Mouse (Mus musculus) embryo, embryonic 10 days (tissue): Measurements from ENCODE around the gene Abcb1b.
"Not testable (repeated sequence)": the region's sequence is repeated elsewhere in the genome, so short reads cannot be mapped to it uniquely, and the experiment has no call there.

Experiments
- DNase-seq: peaks from one replicate; pipeline ENCODE4 v3.0.0-alpha.2; 2015; ENCODE audit warnings: low spot score

Abcb1b gene

DNA sequence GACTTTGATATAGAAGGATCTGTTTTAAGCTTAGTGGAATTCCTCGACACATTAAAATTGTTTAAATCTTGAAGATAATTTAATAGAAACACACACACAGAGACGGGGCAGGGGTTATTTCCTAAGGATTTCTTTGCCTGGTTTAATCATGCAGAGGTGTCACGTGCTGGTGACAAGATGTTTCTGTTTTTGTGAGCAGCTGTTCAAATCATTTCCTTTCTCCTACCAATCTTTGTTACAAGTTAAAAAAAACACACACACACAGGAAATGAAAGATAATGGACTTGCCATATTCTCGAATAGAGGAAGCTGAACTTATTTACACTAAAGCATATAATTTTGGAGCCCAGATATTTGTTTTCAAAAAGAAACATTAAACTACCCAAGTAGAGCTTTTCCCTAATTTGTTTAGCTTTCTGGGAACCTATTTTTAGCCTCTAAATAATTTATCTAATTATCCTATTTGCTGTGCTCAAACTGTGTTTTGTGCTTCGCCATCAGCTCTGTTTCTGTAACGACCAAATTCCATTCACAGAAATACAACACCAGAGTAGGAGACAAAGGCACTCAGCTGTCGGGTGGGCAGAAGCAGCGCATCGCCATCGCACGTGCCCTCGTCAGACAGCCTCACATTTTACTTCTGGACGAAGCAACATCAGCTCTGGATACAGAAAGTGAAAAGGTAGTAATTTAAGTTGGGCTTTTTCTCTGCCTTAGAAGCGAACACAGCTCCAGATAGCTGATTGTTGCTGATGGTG lies 65.8 kb downstream of the Abcb1b start:
- DNase-seq, result no peak

DNA sequence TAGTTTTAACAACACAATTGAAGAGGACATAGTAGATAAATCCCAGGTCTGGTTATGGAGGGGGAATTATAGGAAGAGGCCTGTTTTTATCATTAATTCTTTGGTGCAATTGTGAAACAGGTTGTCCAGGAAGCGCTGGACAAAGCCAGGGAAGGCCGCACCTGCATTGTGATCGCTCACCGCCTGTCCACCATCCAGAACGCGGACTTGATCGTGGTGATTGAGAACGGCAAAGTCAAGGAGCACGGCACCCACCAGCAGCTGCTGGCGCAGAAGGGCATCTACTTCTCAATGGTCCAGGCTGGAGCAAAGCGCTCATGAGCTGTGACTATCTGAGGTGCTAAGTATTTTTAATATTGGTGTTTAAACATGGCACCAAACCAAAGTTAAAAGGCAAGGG lies 67.7 kb downstream of the Abcb1b start:
- DNase-seq, result not testable (repeated sequence)

DNA sequence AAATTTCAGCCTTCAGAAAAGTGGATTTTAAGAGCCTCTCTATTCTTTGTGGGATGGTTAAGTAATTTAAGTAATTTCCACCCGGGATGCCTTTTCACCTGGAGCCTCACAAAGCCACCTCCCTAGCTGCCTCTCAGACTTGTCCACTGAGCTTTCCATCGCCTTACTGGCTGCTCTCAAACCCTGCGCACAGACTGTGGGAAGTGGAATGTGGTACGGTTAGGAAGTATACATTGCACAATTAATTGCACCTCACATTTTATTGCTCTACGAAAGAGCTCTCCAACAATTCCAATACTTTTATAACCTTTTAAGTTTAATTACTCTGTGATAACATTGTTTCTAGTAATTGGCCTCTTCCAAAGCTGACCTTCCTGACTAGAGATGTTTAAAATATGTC lies 68.4 kb downstream of the Abcb1b start:
- DNase-seq, result no peak

DNA sequence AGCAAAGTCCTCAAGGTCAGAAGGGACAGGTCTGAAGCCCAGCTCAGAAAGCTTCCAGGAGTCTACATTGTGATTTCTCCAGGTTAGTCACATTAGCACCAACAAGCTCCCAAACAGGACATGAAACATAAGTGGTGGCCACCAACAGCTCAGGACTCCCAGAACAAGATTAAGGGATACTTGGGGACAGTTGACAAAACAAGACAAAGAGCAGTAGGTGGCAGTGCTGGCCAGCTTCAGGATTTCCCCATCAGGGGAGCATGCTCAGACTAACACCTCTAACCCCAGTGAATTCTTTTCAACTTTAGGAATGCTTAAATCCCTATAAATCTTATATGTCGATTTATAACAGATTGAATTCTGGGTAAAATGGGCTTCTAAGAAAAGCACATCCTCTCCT lies 70.1 kb downstream of the Abcb1b start:
- peak; percentile 60 for DNase-seq

DNA sequence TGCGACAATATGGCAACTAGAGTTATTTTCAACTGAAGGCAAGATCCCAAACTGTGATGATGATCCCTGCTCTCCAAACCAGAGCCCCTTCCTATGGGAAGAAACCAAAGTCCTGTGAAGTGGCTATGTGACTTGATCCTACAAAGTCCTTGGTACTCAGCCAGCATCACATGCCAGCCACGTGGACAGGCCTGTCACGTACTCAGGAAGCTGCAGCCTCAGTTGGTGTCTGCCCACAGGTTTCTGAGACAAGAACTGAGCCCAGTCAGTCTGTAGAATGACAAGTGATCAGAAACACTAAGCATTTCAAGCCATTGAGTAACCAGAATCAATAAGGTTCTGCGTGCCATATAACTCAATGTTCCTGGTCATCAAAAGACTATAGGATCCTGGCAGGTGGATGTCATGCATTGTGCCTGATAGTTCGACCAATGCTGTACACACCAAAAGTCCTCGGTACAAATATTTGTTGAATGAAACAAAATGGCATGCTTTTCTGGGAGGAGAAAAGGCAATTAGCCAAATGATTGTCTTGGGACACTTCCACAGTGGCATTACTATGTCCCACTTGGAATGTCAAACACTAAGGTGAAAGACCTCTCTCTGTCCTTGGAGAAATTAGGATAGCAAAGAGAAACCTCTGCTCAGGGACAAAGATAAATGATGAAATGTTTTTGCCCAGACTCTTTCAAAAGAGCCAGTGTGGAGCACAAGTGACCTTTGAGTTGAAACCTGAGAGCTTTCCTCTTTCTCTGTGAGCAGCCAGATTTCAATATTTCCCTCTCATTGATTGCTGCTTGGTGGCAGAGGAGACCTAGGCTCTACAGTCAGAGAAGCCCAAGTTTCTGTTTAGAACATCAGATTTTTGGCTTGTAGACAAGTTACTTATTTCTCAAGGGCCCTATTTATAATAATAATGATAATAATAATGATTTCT lies 75.3 kb downstream of the Abcb1b start:
- no peak for DNase-seq

DNA sequence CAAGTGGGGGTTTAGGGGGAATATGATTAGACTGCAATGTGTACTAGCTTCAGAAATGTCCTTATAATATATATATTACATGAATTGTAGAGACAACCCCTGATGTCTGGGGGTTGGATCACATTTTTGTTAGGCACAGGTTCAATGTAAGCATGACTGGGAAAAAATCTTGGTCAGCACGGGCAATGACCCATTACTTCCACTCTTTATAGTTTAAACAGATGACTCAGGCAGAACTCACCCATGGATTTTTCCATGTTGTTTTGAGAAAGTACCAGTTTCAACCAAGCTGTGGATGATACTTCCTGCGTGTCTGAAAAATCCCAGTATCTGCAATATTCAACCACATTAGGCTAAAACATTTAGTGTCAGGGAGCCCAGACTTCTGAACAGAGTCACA lies 79.1 kb downstream of the Abcb1b start:
- no peak for DNase-seq

DNA sequence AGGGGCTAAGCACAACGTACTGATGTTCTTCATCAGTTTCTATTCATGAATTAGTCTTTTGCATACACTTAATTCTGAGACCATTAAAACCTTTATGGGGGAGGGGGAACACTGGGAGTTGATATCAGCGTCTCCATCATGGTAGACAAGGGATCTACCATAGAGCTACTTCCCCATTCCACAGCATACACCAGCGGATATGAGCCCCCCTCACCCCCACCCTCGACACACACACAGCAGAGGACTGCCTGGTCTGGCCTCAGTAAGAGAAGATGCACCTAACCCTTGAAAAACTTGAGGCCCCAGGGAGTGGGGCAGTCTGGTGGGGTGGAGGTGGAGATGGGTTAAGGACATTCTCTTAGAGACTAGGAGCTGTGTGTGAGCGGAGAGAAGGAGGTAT lies 79.9 kb downstream of the Abcb1b start:
- DNase-seq, result no peak

DNA sequence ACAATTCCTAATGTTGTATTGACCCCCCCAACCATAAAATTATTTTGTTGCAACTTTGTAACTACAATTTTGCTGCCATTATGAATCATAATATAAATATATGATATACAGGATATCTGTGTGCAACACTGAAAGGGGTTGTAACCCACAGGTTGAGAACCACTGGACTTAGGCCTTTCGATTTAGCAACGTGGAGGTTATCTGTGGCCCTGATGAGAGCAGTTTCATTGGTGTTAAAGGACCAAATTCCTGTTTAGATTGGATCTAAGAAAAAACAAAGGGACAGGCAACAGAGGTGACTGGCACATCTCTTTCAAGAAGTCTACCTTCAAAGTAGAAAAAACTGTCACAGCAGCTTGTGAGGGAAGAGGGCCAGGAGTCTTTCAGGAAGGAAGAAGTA lies 87.9 kb downstream of the Abcb1b start:
- no peak for DNase-seq

DNA sequence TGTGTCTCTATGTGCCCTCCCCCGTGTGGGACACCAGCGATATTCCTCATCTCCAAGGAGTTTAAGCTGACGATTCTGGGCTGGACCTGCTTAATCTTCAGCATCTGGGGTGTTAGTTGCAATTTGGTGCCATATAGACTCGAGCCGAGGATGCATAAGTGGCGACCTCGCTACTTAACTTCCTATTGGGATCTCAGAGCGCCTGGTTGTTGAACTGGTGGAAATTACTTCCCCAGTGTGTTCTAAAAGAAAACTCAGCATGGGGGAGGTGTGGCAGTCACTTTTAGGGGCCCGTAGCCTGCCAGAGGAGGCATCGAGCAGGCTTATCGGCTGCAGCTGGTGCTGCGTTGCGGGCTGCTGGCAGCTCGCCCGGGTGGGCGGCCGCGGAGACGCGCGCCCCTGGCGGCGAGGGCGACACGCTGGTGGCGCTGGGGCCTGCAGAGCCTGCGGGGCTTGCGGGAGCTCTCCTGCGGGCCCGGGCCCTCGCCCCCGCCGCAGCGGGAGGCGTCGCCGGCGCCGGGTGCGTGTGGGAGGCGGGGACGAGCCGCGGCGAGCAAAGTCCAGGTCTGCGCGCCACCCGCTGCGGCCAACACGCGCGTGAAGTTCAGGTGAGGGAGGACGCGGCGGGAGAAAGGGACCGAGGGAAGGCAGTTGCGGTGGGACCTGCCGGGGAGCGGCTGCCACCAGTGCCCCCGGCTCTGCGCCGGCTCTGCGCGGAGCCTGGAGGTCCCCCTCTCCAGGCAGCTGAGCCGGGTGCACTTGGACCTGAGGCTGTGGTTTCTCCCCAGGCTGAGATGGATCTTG lies 95.6 kb downstream of the Abcb1b start, which contains the start of gene Abcb4:
TSS of gene Abcb4 (plus strand) at position 418 of the 804 bp plus-strand sequence.
- peak; percentile 54 for DNase-seq

DNA sequence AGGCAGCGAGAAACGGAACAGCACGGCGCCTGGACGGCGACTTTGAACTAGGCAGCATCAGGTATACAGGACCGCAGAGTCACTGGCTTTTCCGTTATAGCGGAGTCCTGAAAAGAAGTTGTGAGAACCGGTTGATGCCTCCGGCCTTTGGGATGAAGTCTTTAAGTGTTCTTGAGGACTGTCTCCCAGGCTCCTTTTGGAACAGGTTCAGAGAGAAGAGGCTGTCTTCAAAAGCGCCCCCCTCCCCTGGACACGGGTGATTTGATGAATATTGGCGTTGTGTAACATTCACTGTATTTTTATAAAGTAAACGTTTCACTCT lies 96.1 kb downstream of the Abcb1b start:
- no peak for DNase-seq

DNA sequence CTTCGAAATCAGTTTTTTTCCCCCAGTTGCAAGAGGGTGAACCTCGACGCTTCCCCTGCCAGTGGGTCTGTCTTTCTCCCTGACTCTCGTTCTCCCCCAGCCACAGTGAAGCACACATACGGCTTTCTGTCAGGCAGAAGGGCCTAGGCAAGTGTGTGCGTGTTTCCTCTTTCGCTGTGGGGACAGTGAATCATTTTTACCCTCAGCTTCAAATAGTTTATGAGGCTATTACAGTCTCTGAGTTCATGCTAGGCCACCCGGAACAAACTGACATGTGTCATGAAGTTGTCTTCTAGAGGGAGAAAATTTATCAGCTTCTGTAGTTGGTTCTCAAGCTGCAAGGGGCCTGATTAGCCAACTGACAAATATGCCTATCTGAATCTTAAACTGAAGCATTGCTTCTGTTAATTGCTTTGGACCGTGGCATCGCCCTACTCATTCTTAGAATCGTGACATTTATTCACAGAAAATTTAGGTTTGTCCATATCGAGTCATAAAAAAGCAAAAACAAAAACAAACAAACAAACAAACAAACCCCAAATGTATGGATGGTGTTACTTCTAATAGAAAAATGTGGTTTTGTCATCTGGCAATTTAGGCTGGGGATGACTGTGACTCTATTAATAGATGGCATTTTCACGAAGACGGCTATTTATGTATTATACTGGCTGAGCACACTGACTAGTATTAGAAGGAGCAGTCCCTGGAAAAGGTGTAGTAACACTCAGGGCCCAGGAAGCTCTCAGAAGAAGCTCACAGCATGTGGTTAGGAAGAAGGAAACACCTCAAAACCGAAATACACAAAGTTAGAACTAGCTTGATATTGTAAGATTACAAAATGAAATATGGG lies 96.9 kb downstream of the Abcb1b start:
- no peak for DNase-seq

DNA sequence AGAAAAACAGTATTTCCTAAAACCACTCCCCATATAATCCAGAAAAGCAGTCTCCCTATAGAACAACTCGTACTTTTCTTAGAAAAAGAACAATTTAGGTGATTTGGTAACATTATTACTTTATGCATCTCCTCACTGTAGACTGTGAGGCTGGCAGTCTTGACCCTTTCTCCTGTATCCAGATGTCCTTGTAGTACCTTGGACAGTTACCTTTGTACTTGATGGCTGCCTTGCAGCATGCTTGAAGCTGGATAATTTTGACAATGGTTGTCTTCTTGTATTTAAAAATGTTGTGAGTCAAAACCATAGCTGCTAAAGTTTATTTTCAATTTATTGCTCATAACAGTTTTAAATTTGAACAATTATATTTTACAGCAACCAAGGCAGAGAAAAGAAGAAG lies 98.3 kb downstream of the Abcb1b start:
- peak; percentile 44 for DNase-seq

DNA sequence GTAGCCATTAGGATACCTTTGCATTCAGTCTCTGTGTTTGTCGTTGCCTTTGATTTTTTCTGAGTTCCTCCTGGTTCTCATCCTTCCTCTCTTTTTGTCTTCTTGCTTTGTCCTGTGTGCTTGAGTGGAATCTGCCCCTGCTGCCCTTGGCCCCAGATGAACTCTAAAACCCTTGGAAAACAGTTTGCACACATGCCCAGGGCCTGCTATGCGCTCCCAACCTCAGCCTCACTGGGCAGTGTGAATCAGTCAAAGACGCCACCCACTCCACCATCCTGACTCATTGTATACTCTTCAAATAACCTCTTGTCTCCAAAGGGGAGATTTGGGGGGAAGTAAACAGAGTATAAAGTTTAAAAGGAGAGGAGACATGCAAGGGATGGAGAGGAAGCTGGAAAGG lies 100.3 kb downstream of the Abcb1b start:
- no peak for DNase-seq

DNA sequence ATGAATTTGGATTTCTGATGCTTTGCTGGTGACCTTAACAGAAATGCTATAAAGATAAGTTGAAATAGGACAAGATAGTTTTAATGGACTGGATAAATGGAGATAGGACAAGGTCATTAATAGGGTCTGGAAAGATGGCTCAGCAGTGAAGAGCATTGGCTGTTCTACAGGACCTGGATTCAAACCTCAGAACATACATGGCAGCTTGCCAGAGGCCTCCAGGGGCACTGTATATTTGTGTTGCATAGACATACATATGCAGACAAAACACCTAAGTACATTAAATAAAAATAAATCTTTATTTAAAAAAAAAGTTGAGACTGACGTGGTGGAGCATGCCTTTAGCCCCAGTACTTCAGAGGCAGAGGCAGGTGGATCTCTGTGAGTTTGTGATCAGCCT lies 103.1 kb downstream of the Abcb1b start:
- DNase-seq, result no peak

DNA sequence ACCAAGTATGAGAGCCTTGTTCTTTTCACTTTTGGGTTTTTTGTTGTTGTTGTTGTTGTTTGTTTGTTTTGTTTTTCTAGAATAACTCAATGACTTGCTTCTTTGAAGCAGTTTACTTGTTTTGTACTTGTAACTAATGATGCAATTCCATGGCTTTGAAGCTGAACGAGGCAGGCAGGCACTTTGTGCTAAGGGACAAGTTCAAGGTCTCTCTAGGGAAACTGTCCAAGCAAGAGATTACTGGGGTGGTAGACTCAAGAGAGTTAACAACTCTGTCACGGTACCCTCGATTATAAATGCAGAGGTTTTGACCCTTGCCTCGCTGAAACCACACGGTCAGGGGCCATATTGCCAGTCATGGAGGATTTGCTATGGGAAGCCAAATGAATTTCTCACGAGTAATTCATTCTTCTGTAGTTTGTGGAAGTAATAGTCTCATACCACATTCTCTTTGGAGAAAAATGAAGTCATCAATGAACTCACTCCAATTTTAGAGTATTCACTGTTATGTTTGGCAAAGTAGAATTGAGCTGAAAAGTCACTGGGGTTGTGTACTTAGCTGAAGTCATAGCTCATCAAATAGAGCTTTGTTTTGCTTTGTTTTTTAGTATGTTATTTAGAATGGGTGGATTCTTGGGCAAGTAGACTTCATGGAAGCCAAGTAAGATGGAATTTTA lies 104.3 kb downstream of the Abcb1b start:
- no peak for DNase-seq

DNA sequence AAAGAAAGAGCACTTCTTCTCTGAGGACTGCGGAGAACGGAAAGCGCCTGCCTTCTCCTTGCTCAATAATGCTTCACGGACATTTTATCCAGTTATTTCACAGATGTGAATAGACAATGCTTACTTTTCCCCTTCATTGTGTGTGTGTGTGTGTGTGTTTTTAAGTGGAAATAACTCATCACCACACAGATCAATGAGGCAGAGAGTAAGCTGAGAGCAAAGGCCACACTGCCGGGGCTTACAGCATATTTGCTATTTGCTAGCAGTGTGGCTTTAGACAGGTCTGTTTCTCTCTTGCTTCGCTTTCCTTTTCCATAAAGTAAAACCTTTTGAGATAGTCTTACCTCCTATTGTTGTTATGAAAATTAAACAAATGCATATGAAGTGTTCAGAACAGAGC lies 106.6 kb downstream of the Abcb1b start:
- no peak for DNase-seq

DNA sequence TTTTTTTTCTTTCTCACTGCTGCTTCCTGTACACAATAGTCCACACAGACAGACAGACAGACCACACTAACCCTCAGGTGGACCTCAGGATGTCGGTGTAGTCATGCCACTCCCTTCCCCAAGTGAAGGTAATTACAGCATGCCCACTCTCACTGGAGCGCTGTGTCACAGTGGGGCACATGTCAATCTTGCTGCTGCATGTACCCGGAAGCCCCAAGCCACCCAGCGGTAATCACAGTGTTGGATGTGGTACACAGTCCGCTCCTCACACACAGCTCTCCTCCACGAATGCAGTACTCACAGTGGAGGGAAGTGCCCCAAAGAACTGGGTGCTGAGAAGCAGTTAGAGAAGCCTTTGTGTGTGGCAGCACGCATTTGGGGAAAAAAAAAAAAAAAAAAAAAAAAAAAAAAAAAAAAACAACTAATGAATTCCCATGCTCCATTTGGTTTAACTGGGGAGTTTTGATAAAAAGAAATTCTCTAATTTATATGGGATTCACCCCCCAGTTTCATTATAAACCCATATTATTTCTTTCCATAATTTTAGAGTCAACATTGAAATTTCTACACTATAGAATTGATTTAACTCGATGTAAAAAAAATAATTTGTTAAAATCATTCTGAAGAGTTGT lies 113.7 kb downstream of the Abcb1b start:
- no peak for DNase-seq
